Mouse (Mus musculus): ENCODE measurements around the gene H2al2a.
"Not testable (repeated sequence)": the region's sequence is repeated elsewhere in the genome, so short reads cannot be mapped to it uniquely, and the experiment has no call there.

DNA sequence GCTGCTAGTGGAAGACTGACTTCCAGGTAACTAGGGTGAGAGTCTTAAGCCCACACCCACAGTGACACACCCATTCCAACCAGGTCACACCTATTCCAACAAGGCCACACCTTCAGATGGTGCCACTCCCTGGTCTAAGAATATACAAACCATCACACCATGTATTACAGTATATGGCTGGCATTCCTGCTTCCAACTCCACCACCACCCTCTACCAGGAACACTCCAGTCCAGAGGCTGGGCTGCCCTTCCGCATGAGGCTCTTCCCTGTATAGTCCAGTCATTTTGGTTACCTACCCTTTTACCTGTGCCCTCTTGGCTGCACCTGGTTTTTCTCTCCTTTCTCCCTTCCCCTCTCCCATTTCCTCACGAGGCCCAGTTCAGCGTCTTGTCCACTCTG is 28.7 kb downstream of the H2al2a start:
- TF ChIP-seq EP300, CTCF (IDR thresholded peaks at IDR 0.05; ENCODE audit: low read depth): not testable (repeated sequence)
